Mouse (Mus musculus) left cerebral cortex, postnatal 14 days (tissue): ENCODE data around the gene Slc17a4. TPM values are rescaled to one million over a fixed set of nuclear protein-coding genes. Genes with fewer than 3 reads are reported as not detected.

Source experiments
- DNase-seq, 2 experiments: peaks; one replicate each; pipeline ENCODE4 v3.0.0; 2021 to 2022; ENCODE audit warnings: low spot score in 2 of 2, mixed read lengths in 1 of 2
- intact Hi-C: fragments of 180-260 bp; cut with DNase I; formaldehyde crosslinking; loops from one replicate; pipeline ENCODE4 v1.15.1; 2025
- long read RNA-seq, 2 experiments: library from polyadenylated mRNA; stranded (forward); transcript quantifications; one replicate each; pipeline ENCODE4 v2.0.0; 2021
- total RNA-seq, 2 experiments: library from RNA; stranded (reverse); gene quantifications; 2 replicates each; pipeline ENCODE4 v1.2.3; 2021

Gene Slc17a4
- not detected for total RNA-seq
- long read RNA-seq, experiment 1: 0 reads
- long read RNA-seq, experiment 2: 0 reads

GRCm38 (mm10) chr13:23914376-23915167 is at the start of gene Slc17a4:
Slc17a4 (minus strand) TSS chr13:23915009.
- DNase-seq: no peak
- intact Hi-C loops: no loop called here

- DNase-seq: no peak
- intact Hi-C loops: no loop called here
These were observed 45.0 kb upstream of the Slc17a4 start for GRCm38 (mm10) chr13:23959776-23960175.

GRCm38 (mm10) chr13:23950928-23951327 is 36.1 kb upstream of the Slc17a4 start:
- intact Hi-C loops: loop anchor here (5.0 kb wide), 1 partner anchor 119 kb away; no protein-coding TSS in a partner anchor
- peak in 1 of 2 experiments; percentile 9 for DNase-seq

GRCm38 (mm10) chr13:23949484-23950246 is 34.9 kb upstream of the Slc17a4 start:
- intact Hi-C loops: loop anchor here (5.0 kb wide), 1 partner anchor 117 kb away; no protein-coding TSS in a partner anchor
- peak in 1 of 2 experiments; percentile 14 for DNase-seq

- no peak for DNase-seq
- intact Hi-C loops: no loop called here
These were observed 31.4 kb upstream of the Slc17a4 start for GRCm38 (mm10) chr13:23946254-23946653.

- intact Hi-C loops: no loop called here
- DNase-seq: no peak
These were observed 28.1 kb upstream of the Slc17a4 start for GRCm38 (mm10) chr13:23942861-23943260.

- DNase-seq: no peak
- intact Hi-C loops: no loop called here
These were observed 25.5 kb upstream of the Slc17a4 start for GRCm38 (mm10) chr13:23940291-23940690.

GRCm38 (mm10) chr13:23938699-23939098 is 23.9 kb upstream of the Slc17a4 start:
- DNase-seq: peak; percentile 47 to 48
- intact Hi-C loops: no loop called here

GRCm38 (mm10) chr13:23934211-23934520 is 19.4 kb upstream of the Slc17a4 start, which contains the start of gene Hist1h2aa:
Hist1h2aa (plus strand) TSS chr13:23934462.
- DNase-seq: no peak
- intact Hi-C loops: no loop called here

- no peak for DNase-seq
- intact Hi-C loops: no loop called here
These were observed 18.8 kb upstream of the Slc17a4 start, which contains the start of gene Hist1h2ba for GRCm38 (mm10) chr13:23933421-23934210. Hist1h2ba (minus strand) TSS chr13:23934156.

- DNase-seq: no peak
- intact Hi-C loops: no loop called here
These were observed 16.1 kb upstream of the Slc17a4 start for GRCm38 (mm10) chr13:23930904-23931303.

- intact Hi-C loops: no loop called here
- no peak for DNase-seq
These were observed 15.7 kb upstream of the Slc17a4 start for GRCm38 (mm10) chr13:23930461-23930860.

- DNase-seq: no peak
- intact Hi-C loops: no loop called here
These were observed 13.8 kb upstream of the Slc17a4 start for GRCm38 (mm10) chr13:23928637-23929036.

GRCm38 (mm10) chr13:23925792-23926191 is 11.0 kb upstream of the Slc17a4 start:
- intact Hi-C loops: no loop called here

GRCm38 (mm10) chr13:23917674-23918073 is 2.9 kb upstream of the Slc17a4 start:
- intact Hi-C loops: no loop called here

More at GRCm38 (mm10) chr13:23925792-23926191, 11.0 kb upstream of the Slc17a4 start:
- DNase-seq: no peak

GRCm38 (mm10) chr13:23916132-23916531 is 1.3 kb upstream of the Slc17a4 start:
- intact Hi-C loops: no loop called here
- no peak for DNase-seq

More at GRCm38 (mm10) chr13:23917674-23918073, 2.9 kb upstream of the Slc17a4 start:
- DNase-seq: no peak

- no peak for DNase-seq
- intact Hi-C loops: no loop called here
These were observed 960 bp downstream of the Slc17a4 start for GRCm38 (mm10) chr13:23913791-23914306.

- DNase-seq: no peak
- intact Hi-C loops: no loop called here
These were observed 3.5 kb downstream of the Slc17a4 start for GRCm38 (mm10) chr13:23911335-23911734.

GRCm38 (mm10) chr13:23910121-23910520 is 4.7 kb downstream of the Slc17a4 start:
- intact Hi-C loops: no loop called here

More at GRCm38 (mm10) chr13:23910121-23910520, 4.7 kb downstream of the Slc17a4 start:
- no peak for DNase-seq
